Mouse (Mus musculus): ENCODE results near the gene Fam83f. TPM values are rescaled to one million over a fixed set of nuclear protein-coding genes. Genes with fewer than 3 reads are reported as not detected.

The Fam83f gene
- polyA plus RNA-seq, 1 experiment from 2014 or later, result 19.0 TPM

DNA sequence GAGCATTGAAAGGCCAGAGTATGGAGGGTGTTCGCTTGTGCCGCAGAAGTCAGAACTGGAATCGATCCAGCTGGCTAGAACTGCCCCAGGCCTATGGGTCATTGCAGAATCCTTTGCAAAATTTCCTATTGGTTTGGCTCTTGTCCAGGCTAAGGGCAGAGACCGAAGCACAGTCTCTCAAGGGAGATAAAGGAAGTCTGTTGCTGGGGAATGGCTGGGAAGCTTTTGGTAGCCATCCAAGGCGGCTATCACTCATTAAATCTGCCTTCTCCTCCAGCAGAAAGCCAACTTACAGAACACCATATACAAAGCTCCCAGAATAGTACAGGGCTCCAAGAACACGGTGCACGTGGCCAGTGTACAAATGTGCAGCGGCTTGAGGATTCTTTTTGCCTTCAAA is 35.4 kb downstream of the Fam83f start:
- no peaks in the 10 kb centered on the region for H3K36me3 ChIP-seq (ENCODE audit: control insufficient read depth, insufficient read depth)
- H3K9ac ChIP-seq (ENCODE audit: low read depth, low read length), result no peak overlapping the region
- H3K4me3 ChIP-seq (ENCODE audit: low read depth, low read length), result no peak overlapping the region
- 37% methylated on average over 8 of the region's 8 CpGs for WGBS
- TF ChIP-seq CTCF (IDR thresholded peaks at IDR 0.05; ENCODE audit: low read depth), result no peak
- no peaks in the 10 kb centered on the region for H3K27me3 ChIP-seq (replicated peaks; ENCODE audit: control insufficient read depth, insufficient read depth, low read length)
- H3K9me3 ChIP-seq (ENCODE audit: control insufficient read depth), result no peaks in the 10 kb centered on the region
- no peak for ATAC-seq
- H3K4me1 ChIP-seq (replicated peaks; ENCODE audit: control insufficient read depth, insufficient read depth, low read length), result peaks cover 15% of the 10 kb centered on the region; the same call in 1 of the 2 replicates
- H3K27ac ChIP-seq (ENCODE audit: low read depth, low read length), result no peak overlapping the region
- peak overlapping the region; percentile 76 for H3K4me2 ChIP-seq (replicated peaks; ENCODE audit: low read depth)

DNA sequence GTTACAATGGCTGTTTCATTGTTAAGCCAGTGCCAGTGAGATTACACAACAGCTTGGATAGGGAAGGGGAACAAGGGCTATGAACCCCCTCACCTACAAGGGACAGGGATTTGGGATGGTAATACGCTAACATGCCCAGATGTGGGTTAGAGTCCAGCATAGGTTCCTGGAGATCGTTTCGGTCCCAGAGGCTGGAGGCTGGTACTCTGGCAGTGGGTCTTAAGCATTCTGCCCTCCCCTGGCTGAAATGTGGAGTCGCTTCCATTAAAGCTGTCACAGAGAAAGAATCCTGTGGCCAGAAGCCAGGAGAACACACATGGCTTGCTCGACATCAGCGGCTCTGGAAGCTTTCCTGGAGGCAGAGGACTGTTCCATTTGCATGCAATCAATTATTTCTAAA is 37.9 kb downstream of the Fam83f start:
- Histone ChIP-seq H3K9ac (ENCODE audit: low read depth, low read length) (no peak overlapping the region), H3K27me3 (replicated peaks; ENCODE audit: control insufficient read depth, insufficient read depth, low read length) (no peaks in the 10 kb centered on the region), H3K4me1 (replicated peaks; ENCODE audit: control insufficient read depth, insufficient read depth, low read length) (peaks cover 15% of the 10 kb centered on the region; the same call in 1 of the 2 replicates), H3K27ac (ENCODE audit: low read depth, low read length) (no peak overlapping the region), H3K36me3 (ENCODE audit: control insufficient read depth, insufficient read depth) (no peaks in the 10 kb centered on the region), H3K4me2 (replicated peaks; ENCODE audit: low read depth) (peak overlapping the region; percentile 59), H3K4me3 (ENCODE audit: low read depth, low read length) (no peak overlapping the region), H3K9me3 (ENCODE audit: control insufficient read depth) (no peaks in the 10 kb centered on the region)
- WGBS, result 35% methylated on average over 6 of the region's 6 CpGs
- peak; percentile 51 for TF ChIP-seq CTCF (IDR thresholded peaks at IDR 0.05; ENCODE audit: low read depth)
- ATAC-seq, result no peak

DNA sequence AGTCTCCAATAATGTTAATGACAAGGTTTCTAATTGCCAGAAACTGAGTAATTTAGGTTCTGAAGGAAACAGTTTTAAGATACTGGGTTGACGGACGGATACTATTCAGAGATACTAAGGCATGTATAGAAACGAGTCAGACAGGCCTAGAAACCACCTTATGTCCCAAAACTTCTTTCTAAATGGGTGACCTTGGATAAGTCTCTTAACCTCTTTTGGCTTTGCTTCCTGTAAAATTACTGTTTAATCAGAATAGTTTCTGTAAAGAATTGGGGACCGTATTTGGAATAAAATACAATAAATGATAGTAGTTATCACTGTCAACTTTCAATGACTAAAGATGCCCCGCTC is 38.6 kb downstream of the Fam83f start:
- ATAC-seq, result no peak
- TF ChIP-seq CTCF (IDR thresholded peaks at IDR 0.05; ENCODE audit: low read depth), result no peak
- Histone ChIP-seq H3K9ac (ENCODE audit: low read depth, low read length) (no peak overlapping the region), H3K4me3 (ENCODE audit: low read depth, low read length) (peak overlapping the region; percentile 97; the same call in 1 of the 2 replicates), H3K27me3 (replicated peaks; ENCODE audit: control insufficient read depth, insufficient read depth, low read length) (no peaks in the 10 kb centered on the region), H3K9me3 (ENCODE audit: control insufficient read depth) (no peaks in the 10 kb centered on the region), H3K36me3 (ENCODE audit: control insufficient read depth, insufficient read depth) (no peaks in the 10 kb centered on the region), H3K4me2 (replicated peaks; ENCODE audit: low read depth) (peak overlapping the region; percentile 59), H3K27ac (ENCODE audit: low read depth, low read length) (peak overlapping the region; percentile 88; the same call in 1 of the 2 replicates), H3K4me1 (replicated peaks; ENCODE audit: control insufficient read depth, insufficient read depth, low read length) (peaks cover 15% of the 10 kb centered on the region; the same call in 1 of the 2 replicates)
- 14% methylated on average over 5 of the region's 5 CpGs for WGBS

DNA sequence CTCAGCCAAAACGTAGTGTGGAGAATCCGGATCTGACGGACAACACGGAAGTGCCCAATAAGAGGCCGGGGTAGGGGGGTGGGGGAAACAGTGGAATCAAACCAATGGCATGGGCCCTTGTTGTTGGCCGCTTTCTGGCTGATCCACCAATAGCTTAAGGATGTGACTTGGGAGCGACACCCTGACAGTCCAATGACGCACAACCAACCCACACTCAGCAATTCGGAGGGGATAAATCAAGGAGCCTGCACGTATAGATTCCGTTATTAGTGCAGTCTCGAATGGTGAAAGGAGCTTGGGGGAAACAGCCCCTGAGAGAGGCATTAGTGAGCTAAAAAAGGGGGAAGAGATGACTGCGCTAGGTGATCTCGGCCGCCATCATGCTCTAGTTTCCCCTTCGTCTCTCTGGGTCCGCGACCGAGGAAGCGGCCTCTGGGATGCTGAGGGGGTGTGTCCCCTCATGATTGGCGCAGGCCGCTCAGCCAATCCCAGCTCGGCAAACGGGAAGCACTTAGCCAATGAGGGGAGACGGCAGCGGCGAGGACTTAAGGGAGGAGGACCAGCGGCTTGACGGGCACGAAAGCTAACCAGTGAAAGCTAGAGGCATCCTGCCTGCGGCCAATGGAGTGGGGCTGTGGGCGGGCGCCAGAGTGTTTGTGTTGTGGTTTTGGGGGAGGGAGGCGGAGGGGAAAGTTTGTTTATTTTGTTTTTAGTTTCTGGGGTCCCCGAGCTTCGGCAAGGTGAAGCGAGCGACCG is 39.1 kb downstream of the Fam83f start, which contains the start of gene Tnrc6b:
TSS of gene Tnrc6b (plus strand) at position 706 of the 756 bp plus-strand sequence.
- Histone ChIP-seq H3K27me3 (replicated peaks; ENCODE audit: control insufficient read depth, insufficient read depth, low read length) (no peaks in the 10 kb centered on the region), H3K4me2 (replicated peaks; ENCODE audit: low read depth) (peak within 1 kb of the TSS; percentile 92), H3K4me1 (replicated peaks; ENCODE audit: control insufficient read depth, insufficient read depth, low read length) (peaks cover 15% of the 10 kb centered on the region; the same call in 1 of the 2 replicates), H3K9ac (ENCODE audit: low read depth, low read length) (peak within 1 kb of the TSS; percentile 99), H3K36me3 (ENCODE audit: control insufficient read depth, insufficient read depth) (no peaks in the 10 kb centered on the region), H3K4me3 (ENCODE audit: low read depth, low read length) (peak within 1 kb of the TSS; percentile 97), H3K27ac (ENCODE audit: low read depth, low read length) (peak within 1 kb of the TSS; percentile 88), H3K9me3 (ENCODE audit: control insufficient read depth) (no peaks in the 10 kb centered on the region)
- peak; percentile 97 for ATAC-seq
- TF ChIP-seq CTCF (IDR thresholded peaks at IDR 0.05; ENCODE audit: low read depth), result no peak
- under 1% methylated on average over 39 of the region's 39 CpGs for WGBS

DNA sequence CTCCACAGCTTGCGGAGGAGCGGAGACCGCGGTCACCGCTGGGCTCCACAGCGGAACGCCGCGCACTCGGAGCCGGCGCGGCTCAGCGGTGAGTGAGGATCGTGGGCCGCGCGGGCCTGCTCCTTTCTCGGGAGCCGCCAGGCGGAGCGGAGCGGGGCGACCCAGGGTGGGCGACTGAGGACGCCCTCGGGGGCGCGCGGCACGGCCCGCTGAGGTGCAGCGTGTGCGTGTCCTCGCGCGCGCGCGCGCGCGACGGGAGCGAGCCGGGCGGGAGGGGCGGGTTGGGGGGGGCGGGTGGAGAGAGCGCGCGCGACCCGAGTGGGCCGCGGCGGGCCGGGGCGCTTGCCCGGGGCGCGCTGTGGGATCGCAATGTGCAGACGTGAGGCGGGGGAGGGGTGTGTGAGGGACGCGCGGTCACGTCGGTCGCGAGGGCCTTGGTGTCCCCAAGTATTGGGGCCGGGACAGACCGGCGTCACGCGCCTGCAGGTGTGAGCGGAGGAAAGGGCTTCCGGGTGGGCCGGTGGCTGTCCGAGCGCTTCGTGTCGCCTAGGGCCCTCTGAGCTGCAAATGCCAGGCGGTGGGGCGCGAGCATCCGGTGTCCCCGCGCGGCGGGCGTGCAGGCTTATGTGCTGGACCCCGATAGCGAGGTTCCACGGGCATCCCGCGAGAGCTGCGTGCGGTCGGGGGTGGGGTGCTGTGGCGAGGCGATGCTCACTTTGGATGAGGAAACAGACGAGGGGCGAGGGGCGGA is 39.9 kb downstream of the Fam83f start:
- H3K4me2 ChIP-seq (replicated peaks; ENCODE audit: low read depth), result peak overlapping the region; percentile 92
- ATAC-seq, result peak; percentile 45
- H3K4me3 ChIP-seq (ENCODE audit: low read depth, low read length), result peak overlapping the region; percentile 97
- 0 out of 2 replicates have a peak, but pooled peaks cover 15% of the 10 kb centered on the region for H3K4me1 ChIP-seq (replicated peaks; ENCODE audit: control insufficient read depth, insufficient read depth, low read length)
- H3K9me3 ChIP-seq (ENCODE audit: control insufficient read depth), result no peaks in the 10 kb centered on the region
- no peaks in the 10 kb centered on the region for H3K36me3 ChIP-seq (ENCODE audit: control insufficient read depth, insufficient read depth)
- under 1% methylated on average over 83 of the region's 106 CpGs for WGBS
- TF ChIP-seq CTCF (IDR thresholded peaks at IDR 0.05; ENCODE audit: low read depth), result peak; percentile 35
- H3K27me3 ChIP-seq (replicated peaks; ENCODE audit: control insufficient read depth, insufficient read depth, low read length), result no peaks in the 10 kb centered on the region
- H3K27ac ChIP-seq (ENCODE audit: low read depth, low read length), result peak overlapping the region; percentile 88
- peak overlapping the region; percentile 99 for H3K9ac ChIP-seq (ENCODE audit: low read depth, low read length)

DNA sequence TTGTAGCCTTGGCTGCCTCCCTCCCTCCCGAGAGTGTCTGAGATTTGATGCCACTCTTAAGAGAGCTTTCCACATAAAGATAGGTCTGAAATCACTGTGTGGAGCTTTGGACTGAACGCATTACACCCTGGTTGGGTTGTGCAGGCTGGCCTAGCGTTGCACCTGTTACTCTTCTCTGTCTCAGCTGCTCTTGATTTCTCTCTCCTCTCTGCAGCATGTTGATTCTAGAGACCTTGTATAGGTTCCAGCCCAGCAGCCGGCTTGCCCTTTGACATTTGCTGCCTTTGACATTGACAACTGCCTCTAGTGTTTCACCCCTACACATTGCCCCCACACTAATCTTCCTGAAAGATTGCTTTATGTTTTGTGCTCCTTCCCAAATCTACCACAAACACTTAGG is 42.7 kb downstream of the Fam83f start:
- no peak for ATAC-seq
- 0 out of 2 replicates have a peak, but pooled peaks cover 7% of the 10 kb centered on the region for H3K4me1 ChIP-seq (replicated peaks; ENCODE audit: control insufficient read depth, insufficient read depth, low read length)
- no peaks in the 10 kb centered on the region for H3K36me3 ChIP-seq (ENCODE audit: control insufficient read depth, insufficient read depth)
- 75% methylated on average over 4 of the region's 4 CpGs for WGBS
- H3K4me3 ChIP-seq (ENCODE audit: low read depth, low read length), result no peak overlapping the region
- H3K27me3 ChIP-seq (replicated peaks; ENCODE audit: control insufficient read depth, insufficient read depth, low read length), result no peaks in the 10 kb centered on the region
- H3K27ac ChIP-seq (ENCODE audit: low read depth, low read length), result no peak overlapping the region
- no peak overlapping the region for H3K9ac ChIP-seq (ENCODE audit: low read depth, low read length)
- H3K9me3 ChIP-seq (ENCODE audit: control insufficient read depth), result no peaks in the 10 kb centered on the region
- H3K4me2 ChIP-seq (replicated peaks; ENCODE audit: low read depth), result no peak overlapping the region
- no peak for TF ChIP-seq CTCF (IDR thresholded peaks at IDR 0.05; ENCODE audit: low read depth)
